Mouse (Mus musculus) heart, postnatal 0 days (tissue): ENCODE measurements at regions not wholly inside any gene's neighbourhood (a gene's known extent, or its start where the extent isn't known, plus 50 kb on each side); places are given as distances from the start of the nearest gene placed in this dataset.

Experiments used
- ATAC-seq: fragments of 200-750 bp; cut with Nextera tagmentation; 2 replicates; pipeline ENCODE4 v1.8.0; 2017; ENCODE audit warnings: low read depth, moderate number of reproducible peaks, moderate library complexity; ENCODE audit not compliant: insufficient read depth
- DNase-seq: peaks from one replicate; pipeline ENCODE4 v3.0.0-alpha.2; 2016; ENCODE audit warnings: low spot score
- H3K27ac ChIP-seq: fragments of 300-500 bp; sonication (generic); 2 replicates; pipeline ENCODE4 v1.5.1; 2014; ENCODE audit warnings: low read depth, mild to moderate bottlenecking
- H3K27me3 ChIP-seq: fragments of 300-500 bp; sonication (generic); 2 replicates; pipeline ENCODE4 v1.6.1; 2014; ENCODE audit warnings: low read length, mixed read lengths; ENCODE audit not compliant: control insufficient read depth, insufficient read depth
- H3K36me3 ChIP-seq: fragments of 300-500 bp; sonication (generic); replicated peaks from 2 replicates; pipeline ENCODE4 v1.6.1; 2014; ENCODE audit warnings: low read length, mixed read lengths; ENCODE audit not compliant: control insufficient read depth, insufficient read depth
- H3K4me1 ChIP-seq: fragments of 300-500 bp; sonication (generic); 2 replicates; pipeline ENCODE4 v1.6.1; 2014; ENCODE audit warnings: antibody characterized with exemption; ENCODE audit not compliant: control insufficient read depth, insufficient read depth
- H3K4me2 ChIP-seq: fragments of 300-500 bp; sonication (generic); 2 replicates; pipeline ENCODE4 v1.6.1; 2014; ENCODE audit warnings: low read depth, mild to moderate bottlenecking, low read length, moderate library complexity
- H3K4me3 ChIP-seq: fragments of 300-500 bp; sonication (generic); 2 replicates; pipeline ENCODE4 v1.5.1; 2014; ENCODE audit warnings: low read depth, low read length
- H3K9ac ChIP-seq: fragments of 300-500 bp; sonication (generic); replicated peaks from 2 replicates; pipeline ENCODE4 v1.6.1; 2014; ENCODE audit warnings: low read depth, low read length, mixed read lengths
- H3K9me3 ChIP-seq: fragments of 300-500 bp; sonication (generic); replicated peaks from 2 replicates; pipeline ENCODE4 v1.6.1; 2016; ENCODE audit warnings: low read length; ENCODE audit not compliant: control insufficient read depth
- CTCF ChIP-seq: IDR thresholded peaks from 2 replicates; pipeline ENCODE4 v1.5.1; 2016; ENCODE audit warnings: antibody characterized with exemption, control low read depth, low read depth
- EP300 ChIP-seq: IDR thresholded peaks from 2 replicates; pipeline ENCODE4 v1.6.1; 2016; ENCODE audit warnings: antibody characterized with exemption, low read depth
- WGBS: fragments of 180-500 bp; shearing (Covaris S2); extraction: QIAGEN DNeasy Blood & Tissue Kit; methylation state at CpG from one replicate; pipeline ENCODE4 v1.1.7; 2014; 5-methylcytosine and 5-hydroxymethylcytosine counted together

GRCm38 (mm10) chr12:71456900-71457299, 147.2 kb downstream of the Dact1 start:
- H3K36me3 ChIP-seq: no peaks in the 10 kb centered on the region
- DNase-seq: peak; percentile 36
- H3K9ac ChIP-seq: no peak overlapping the region
- no peak overlapping the region for H3K27ac ChIP-seq
- no peak for ATAC-seq
- no peak for TF ChIP-seq EP300
- TF ChIP-seq CTCF: no peak
- no peaks in the 10 kb centered on the region for H3K4me1 ChIP-seq
- H3K4me3 ChIP-seq: no peak overlapping the region
- no peak overlapping the region for H3K4me2 ChIP-seq
- no peaks in the 10 kb centered on the region for H3K9me3 ChIP-seq
- 72% methylated on average over 6 of the region's 6 CpGs for WGBS
- no peaks in the 10 kb centered on the region for H3K27me3 ChIP-seq

GRCm38 (mm10) chr12:71458559-71459176, 149.0 kb downstream of the Dact1 start:
- H3K4me3 ChIP-seq: no peak overlapping the region
- H3K27ac ChIP-seq: no peak overlapping the region

GRCm38 (mm10) chr12:71460643-71461042, 151.0 kb downstream of the Dact1 start:
- Histone ChIP-seq H3K9me3 (no peaks in the 10 kb centered on the region), H3K4me3 (no peak overlapping the region), H3K27me3 (no peaks in the 10 kb centered on the region), H3K27ac (no peak overlapping the region), H3K36me3 (no peaks in the 10 kb centered on the region), H3K4me2 (no peak overlapping the region), H3K9ac (no peak overlapping the region), H3K4me1 (no peaks in the 10 kb centered on the region)
- no peak for ATAC-seq
- no peak for DNase-seq
- WGBS: 71% methylated on average over 6 of the region's 6 CpGs
- TF ChIP-seq CTCF (no peak), EP300 (no peak)

More at GRCm38 (mm10) chr12:71458559-71459176, 149.0 kb downstream of the Dact1 start:
- Histone ChIP-seq H3K9me3 (no peaks in the 10 kb centered on the region), H3K4me2 (no peak overlapping the region), H3K4me1 (no peaks in the 10 kb centered on the region), H3K9ac (no peak overlapping the region), H3K27me3 (no peaks in the 10 kb centered on the region), H3K36me3 (no peaks in the 10 kb centered on the region)
- WGBS: 65% methylated on average over 12 of the region's 12 CpGs
- ATAC-seq (no peak), DNase-seq (no peak)
- TF ChIP-seq EP300: no peak
- no peak for TF ChIP-seq CTCF

- H3K4me1 ChIP-seq: 0 out of 2 replicates have a peak, but pooled peaks cover 10% of the 10 kb centered on the region
- H3K27ac ChIP-seq: no peak overlapping the region
- WGBS: 73% methylated on average over 7 of the region's 7 CpGs
- H3K9ac ChIP-seq: no peak overlapping the region
- H3K27me3 ChIP-seq: no peaks in the 10 kb centered on the region
- H3K4me2 ChIP-seq: no peak overlapping the region
- H3K36me3 ChIP-seq: no peaks in the 10 kb centered on the region
- H3K9me3 ChIP-seq: no peaks in the 10 kb centered on the region
- ATAC-seq (no peak), DNase-seq (no peak)
- TF ChIP-seq CTCF (no peak), EP300 (no peak)
- no peak overlapping the region for H3K4me3 ChIP-seq
These were observed 158.1 kb downstream of the Dact1 start for GRCm38 (mm10) chr12:71467820-71468219.

GRCm38 (mm10) chr12:71468324-71468723, 158.6 kb downstream of the Dact1 start:
- Histone ChIP-seq H3K27me3 (no peaks in the 10 kb centered on the region), H3K4me3 (no peak overlapping the region), H3K9me3 (no peaks in the 10 kb centered on the region), H3K4me1 (0 out of 2 replicates have a peak, but pooled peaks cover 10% of the 10 kb centered on the region), H3K36me3 (no peaks in the 10 kb centered on the region), H3K27ac (no peak overlapping the region), H3K4me2 (no peak overlapping the region), H3K9ac (no peak overlapping the region)
- WGBS: 62% methylated on average over 6 of the region's 6 CpGs
- TF ChIP-seq CTCF (no peak), EP300 (no peak)
- no peak for DNase-seq
- no peak for ATAC-seq
